Mouse (Mus musculus): ENCODE data around the gene Rbms3.

Rbms3 gene

DNA sequence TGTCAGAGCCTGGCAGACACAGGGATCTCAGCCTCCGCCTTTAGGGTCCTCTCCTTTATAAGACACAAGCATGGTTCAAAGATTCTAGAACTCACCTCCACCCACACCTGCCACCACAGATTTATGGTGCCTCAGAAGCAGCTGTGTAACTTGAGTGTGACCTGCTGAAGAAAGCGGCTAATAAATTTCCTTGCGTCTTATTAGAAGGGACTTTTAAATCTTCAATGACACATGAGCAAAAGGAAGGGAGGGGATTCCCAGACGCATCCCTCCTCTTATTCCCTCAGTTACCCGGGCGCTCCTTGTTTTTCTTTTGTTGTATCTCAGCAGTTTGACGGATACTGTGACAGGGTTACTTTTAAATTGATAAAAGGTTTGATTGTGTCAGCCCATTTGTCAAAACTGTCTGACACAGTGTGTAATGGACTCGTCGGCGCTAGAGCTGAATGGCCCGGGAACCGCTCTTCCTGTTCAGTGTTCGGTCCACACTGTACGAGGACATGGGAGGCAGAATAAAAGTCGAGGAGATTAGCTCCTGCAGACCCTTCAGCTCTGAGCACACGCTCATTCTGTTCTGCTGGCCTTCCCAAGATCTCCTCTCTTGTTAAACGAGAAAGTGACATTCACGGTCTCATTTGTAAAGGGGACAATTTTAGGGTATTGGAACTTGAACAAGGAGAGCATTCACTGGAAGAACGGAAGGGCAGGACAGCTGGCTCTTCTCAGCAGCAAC, 527.3 kb downstream of the Rbms3 start:
- no peak for DNase-seq (ENCODE audit: low spot score)

DNA sequence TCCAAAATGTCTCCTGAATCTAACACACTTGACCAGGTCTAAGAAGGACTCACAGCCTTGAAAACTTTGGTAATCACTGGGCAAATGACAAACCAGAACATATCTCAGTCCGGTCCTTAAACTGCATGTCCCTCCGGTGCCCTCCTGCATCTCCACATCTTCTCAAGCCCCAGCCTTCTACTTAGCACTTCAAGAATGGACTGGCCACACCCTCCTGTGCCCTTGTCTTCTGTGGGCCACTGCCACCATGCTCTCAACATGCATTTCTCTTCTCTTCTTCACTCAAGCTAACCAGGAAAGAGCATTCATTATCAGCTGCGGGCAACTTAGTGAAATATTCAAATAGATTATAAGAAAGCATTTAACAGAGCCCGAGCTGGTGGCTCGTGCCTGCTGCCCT, 529.5 kb downstream of the Rbms3 start:
- DNase-seq (ENCODE audit: low spot score) = no peak

DNA sequence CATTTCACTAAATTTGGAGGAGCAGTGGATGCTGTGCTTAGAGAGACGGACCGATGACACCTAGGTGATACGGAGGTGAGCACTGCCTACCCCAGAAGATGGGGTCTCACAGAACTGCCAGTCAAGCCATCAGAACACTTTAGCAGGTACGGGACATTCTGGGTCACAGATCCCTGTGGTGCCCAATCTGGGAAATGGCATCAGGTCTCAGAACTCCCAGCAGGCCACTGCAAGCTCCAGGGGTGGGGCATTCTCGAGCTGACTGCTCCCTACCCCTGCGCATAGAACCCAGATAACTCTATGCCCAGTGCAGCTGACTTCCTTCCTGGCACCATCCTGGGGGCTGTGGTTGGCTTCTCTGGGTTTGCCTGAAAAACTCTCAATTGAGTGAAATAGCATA, 536.2 kb downstream of the Rbms3 start:
- no peak for DNase-seq (ENCODE audit: low spot score)

DNA sequence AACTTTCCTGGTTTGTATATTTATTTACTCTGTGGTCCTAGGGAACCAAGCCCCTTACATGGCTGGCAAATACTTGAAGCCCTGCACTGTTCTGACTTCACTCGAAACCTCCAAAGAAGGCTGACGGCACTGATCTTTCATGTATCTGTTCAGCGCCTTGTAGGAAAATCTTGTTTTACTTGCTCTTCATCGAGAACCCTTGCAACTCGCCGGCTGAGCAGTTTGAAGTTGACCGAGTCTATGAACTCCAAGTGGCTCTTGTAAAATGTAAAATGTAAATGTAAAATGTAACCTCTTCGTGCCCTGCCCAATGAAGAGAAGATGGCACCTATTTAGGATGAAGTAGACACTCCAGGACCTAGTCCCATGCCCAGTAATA, 537.5 kb downstream of the Rbms3 start:
- DNase-seq (ENCODE audit: low spot score) = no peak

DNA sequence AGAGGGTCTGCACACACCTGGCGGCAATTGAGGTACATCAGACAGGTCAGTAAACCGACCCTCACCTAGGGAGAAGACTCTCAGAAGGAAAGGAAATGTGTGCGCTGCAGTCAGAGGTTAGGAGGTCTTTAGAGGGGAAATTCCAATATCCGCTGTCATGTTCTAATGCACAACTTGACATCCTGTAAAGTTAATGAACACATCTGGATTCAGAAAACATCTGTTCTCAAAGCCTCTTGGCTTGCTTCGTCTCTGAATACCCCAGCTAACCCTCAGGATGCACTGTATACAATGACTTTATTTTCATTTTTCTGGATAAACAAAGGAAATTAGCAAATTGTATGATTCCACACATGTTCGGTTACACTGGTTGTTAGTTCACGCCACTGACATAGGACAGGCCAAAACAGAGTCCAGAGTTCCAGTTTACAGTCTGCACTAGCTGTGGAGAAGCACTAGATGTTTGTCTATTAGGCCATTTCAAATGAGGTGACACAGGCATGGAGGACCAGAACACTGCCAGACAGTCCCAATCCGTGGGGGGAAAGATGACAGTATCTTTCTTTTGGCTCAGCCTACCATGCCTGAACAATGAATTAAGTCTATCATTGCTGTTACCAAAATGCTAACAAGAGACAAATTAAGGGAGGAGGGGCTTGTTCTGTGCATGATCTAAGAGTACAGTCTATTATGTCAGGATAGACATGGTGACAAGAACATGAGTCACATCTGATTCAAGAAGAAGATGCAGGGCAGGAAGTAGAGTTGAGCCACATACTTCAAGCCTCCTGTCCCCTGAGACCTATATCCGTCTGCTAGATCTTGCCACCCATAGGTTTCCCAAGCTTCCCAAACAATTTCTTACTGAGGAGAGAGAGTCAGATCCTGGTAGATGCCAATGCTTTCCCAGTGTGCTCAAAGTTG, 538.2 kb downstream of the Rbms3 start:
- no peak for DNase-seq (ENCODE audit: low spot score)

DNA sequence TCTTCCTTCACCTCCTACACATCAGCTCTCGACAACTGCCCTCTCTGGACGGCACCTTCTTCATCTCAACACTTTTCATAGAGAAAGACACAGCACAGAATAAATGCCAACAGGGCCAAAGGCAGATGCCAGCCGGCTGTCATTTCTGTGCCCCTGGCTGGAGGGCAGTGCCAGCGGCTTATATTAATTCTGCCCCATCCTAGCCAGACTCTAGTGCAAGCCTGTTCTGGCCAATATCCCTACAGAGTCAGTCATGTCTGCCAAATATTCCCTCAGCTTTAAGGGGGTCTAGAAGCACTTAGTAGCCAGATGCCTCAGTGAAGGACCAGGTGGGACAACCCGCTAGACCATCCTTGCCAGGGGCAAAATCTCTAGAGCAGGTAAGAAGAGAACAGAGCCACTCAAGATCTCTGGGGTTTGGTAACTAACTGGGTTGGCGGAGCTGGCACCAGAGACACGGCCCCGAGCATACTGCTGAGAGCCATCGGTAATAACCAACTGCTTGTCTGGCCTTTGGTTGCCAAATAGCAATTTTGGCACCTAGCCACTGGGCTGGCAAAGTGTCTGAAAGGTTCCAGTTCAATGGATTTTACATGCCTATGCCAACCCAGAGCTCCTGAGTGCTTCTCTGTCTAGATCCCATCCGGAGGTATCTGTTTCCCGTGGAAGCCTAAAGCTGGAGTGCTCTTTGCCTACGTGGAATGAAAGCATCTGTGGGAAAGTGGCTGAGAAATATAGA, 540.1 kb downstream of the Rbms3 start:
- DNase-seq (ENCODE audit: low spot score) = no peak

DNA sequence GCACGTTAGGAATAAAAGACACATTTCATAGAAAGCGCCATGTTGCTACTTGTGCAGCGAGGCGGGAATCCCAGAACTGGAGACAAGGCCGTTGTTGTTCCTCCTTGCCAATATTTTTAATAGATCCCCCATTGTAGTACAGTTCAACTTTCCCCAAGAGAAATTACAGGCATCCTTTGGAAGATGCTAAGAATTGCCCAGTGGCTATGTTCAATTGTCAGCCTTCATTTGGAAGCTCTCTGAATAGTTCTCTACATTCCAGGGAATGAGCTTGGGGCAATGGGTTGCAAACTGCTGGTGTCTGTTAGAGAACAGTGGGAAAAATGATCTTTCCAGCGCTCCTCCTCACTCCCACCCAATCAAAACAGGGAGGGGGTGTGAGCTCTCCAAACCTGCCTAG, 541.4 kb downstream of the Rbms3 start:
- no peak for DNase-seq (ENCODE audit: low spot score)

DNA sequence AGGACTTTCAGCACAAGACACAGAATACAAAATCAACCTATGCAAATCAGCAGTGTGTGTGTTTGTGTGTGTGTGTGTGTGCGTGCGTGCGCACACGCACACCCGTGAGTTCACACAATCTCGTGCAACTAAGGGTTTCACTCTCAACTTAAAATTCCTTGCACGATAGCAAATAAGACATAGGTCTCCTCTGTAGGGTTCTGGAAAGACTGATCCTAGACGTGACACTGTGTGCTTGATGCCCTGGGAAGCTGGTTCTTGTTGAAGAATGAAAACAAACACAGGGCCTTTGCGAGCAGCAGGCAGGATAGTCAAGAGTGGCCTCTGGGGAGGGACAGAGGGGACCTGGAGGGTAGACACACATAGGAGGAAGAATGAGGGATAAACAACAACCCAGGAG, 544.0 kb downstream of the Rbms3 start:
- DNase-seq (ENCODE audit: low spot score) = no peak

DNA sequence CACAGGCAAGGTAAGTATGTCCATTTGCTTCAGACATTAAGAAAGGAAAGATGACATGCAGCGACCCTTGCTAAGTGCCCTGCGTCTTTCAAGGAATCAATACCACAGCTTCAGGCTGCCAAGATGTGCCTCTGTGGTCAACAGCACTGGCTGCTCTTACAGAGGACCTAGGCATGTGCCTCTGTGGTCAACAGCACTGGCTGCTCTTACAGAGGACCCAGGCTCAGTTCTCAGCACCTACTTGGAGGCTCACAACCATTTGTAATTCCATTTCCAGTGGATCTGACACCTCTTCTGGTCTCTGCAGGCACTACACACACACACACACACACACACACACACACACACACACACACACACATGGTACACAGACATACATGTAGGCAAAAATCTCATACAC, 545.2 kb downstream of the Rbms3 start:
- DNase-seq (ENCODE audit: low spot score) = no peak

DNA sequence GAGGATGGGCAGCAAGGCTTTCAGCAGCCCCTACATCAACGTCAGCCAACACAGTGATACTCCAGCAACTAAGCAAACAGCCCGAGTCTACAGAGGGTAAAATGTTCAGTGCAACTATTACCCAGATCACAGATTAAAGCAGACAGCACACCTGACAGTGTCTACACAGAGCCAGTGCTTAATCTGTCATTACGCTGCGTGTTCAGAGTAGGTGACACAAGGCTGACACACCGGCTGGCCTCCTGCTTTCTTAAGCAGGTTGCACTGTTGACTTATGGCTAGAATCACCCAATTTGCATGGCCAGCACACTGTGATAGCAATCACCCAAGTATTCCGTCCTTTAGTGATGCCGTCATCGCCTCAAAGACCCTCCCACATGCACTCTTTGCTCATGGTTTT, 550.2 kb downstream of the Rbms3 start:
- DNase-seq (ENCODE audit: low spot score) = no peak

DNA sequence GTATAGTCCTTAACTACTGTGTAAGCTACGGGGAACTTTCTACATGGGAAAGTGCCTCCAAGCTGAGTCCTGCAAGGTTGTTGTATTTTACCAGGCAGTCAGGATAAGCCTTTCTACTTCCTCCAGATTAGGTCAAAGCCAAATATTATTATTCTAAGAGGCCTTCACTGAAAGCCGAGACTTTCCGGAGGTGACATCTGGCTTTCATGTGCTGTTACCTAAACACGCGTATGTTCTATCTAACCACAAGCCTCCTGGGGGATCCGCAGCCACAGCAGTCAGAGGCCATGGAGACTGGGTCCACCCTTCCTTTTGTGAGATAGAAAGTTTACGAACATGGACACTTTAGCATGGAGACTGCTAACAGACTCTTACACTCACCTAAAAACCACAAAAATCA, 552.2 kb downstream of the Rbms3 start:
- DNase-seq (ENCODE audit: low spot score) = no peak

DNA sequence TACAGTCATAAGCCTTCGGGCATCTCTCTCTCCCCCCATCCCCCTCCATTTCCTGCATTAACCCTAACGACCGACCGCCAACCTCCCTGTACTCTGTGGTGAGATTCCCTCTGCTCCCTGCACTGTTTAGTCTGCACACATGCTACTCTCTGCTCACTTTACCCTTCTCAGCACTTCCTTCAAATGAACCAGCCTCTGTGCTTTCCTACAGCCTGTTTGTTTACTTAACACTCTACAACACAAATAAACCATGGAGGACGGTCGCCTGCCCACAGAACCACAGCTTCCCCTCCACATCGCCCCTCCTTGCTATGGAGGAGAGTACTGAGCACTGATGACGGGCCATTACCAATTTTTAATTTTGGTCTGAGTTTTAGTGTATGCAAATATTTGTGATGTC, 552.9 kb downstream of the Rbms3 start:
- DNase-seq (ENCODE audit: low spot score) = no peak

DNA sequence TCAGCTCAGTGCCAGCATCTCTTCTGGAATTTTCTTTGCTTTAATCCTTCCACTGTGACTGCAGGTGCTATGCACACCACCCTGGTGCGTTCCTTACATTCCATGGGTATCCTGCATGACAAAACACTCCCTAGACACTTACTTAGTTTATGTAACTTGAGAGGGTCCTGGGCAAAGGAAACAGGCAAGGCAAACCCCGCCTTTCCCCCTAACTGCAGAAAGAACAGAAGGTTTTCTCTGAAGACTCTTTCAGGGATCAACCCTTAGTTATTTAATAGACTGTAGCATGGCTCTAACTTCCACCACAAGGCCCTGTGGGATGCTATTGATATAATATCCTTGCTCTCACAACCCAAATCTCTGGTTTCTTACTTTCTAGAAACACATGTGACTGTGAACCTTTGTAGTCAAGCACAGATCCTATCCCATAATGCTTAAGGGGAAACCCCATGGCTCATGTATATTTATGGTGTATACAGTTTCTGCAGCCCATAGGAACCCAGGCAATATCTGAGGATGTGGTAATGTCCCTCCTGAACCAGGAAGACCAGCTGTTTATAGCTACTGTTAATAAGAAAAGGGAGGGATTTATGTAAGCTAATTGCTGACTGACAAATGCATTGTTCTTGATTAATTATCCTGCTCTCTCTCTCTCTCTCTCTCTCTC, 557.1 kb downstream of the Rbms3 start:
- no peak for DNase-seq (ENCODE audit: low spot score)

DNA sequence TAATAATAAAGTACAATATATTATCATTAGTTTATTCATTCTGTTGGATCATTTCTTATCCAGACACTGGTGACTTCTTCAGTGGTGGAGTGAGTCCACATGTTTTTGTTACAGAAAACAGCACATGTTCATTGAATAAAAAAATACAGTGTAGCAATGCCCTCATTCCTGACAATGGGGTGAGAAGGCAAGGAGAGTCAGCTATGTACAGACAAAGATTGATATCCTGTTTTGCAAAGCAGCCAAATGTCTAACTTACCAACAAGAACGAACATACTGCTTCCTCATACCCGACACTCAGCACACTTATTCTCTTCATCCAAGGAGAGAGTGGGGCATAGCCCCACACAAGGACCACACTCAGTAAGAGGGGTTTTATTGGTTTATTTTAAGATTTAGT, 559.1 kb downstream of the Rbms3 start:
- no peak for DNase-seq (ENCODE audit: low spot score)

DNA sequence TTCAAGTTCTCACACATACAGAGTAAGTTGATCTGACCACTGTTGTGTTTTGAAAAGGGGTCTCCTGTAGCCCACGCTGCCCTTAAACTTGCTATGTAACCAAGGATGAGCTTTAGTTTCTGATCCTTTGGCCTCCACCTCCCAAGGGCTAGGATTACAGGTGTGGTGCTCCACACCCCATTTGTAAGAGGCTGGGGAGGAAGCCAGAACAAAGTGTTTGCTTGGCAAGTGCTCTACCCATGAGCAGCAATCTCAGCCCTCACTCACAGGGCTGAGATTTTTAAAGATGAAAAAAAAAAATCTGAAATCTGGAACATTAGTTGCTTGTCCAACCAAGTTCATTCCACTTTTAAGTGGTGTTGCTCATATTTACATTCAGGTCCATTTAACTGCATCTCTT, 560.5 kb downstream of the Rbms3 start:
- no peak for DNase-seq (ENCODE audit: low spot score)

DNA sequence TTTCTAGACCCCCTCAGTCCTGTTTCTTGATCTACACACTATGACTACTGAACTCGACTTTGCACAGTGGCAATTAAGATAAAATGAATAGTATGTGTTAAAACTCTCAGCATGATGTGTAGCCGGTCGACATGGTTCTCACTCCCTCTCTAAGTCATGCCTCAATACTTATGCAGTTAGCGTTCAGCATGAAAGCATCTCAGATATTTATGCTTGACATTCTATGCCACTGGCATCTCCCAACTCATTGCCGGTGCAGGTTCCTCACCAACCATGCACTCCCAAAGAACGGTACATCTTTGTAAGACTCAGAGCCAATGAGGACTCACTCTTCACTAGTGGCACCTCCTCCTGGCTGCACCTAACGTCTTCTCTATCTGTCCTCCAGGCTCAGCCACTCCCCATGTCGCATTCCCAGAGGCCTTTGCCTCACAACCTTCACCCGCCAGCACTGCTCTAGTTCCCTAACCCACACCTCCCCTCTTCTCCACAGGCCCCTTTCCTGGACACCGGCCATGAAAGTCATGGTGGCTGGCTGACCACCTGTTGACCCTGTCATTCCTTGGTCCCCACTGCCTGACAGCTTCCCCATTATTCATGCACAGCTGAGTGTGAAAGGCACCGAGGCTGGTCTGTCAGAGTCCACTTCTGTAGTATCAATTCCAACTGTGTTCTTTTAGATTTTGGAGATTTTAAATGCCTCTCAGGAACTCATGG, 561.9 kb downstream of the Rbms3 start:
- no peak for DNase-seq (ENCODE audit: low spot score)

DNA sequence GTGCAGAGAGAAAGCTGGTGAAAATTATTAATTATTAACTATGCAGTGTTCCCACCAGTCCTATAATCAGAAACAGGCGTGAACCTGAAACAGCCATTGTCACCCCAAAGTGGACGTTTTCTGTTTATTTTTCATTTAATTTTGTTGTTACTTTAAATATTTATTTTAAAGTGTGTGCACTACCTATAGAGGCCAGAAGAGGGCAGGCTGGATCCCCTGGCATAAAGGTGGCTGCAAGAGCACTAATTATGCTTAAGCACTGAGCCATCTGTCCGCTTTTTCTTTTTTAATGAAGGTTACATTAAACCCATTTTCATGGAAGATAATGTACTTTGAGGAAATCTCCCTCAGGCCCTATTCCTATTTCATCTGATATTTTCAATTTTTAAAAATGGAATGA, 563.2 kb downstream of the Rbms3 start:
- no peak for DNase-seq (ENCODE audit: low spot score)

DNA sequence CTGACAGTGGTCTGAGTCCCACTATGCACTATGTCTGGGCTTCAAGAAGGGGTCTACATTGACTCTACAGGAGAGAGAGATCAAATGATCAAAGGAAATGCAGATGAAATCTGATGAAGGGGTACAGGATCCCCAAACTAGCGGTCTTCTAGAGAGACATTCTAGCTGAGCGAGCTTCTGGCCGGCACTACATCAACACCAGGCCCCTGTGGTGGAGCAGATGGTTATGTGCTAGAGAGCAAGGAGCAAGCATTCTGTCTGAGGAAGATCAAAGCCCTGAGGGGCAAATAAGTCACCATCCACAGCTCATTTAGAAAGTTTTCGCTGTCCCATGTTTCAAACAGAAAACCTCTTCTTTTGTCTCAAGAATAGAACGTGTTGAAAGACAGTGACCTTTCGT, 564.1 kb downstream of the Rbms3 start:
- DNase-seq (ENCODE audit: low spot score) = no peak

DNA sequence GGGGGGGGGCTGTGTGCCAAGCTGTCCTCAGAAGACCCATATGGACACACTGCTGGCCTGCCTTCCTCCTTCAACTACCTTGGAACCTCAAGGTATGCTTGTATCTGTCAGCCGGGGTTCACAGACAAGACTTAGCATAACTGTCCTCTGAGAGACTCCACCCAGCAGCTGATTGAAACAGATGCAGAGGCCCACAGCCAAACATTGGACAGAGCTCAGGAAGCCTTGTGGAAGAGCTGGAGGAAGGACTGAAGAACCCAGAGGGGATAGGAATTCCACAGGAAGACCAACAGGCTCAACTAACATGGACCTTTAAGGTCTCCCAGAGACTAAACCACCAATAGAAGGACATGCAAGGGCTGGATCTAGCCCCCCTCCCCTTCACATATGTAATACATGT, 570.1 kb downstream of the Rbms3 start:
- DNase-seq (ENCODE audit: low spot score) = no peak

DNA sequence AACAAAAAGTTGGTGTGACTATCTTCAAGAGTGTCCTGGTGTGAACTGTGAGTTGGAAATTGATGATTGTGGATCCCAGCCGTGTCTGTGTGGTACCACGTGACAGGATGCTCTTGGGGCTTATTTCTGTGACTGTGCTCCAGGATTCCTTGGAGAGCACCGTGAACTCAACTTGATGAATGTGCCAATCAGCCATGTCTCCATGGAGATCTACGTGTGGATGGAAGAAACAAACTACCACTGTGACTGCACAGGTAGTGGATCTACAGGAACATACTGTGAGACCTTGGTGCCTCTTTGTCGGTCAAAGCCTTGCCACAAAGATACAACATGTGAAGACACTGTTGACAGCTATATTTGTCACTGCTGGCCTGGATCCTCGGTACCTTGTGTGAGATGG, 570.6 kb downstream of the Rbms3 start:
- no peak for DNase-seq (ENCODE audit: low spot score)

DNA sequence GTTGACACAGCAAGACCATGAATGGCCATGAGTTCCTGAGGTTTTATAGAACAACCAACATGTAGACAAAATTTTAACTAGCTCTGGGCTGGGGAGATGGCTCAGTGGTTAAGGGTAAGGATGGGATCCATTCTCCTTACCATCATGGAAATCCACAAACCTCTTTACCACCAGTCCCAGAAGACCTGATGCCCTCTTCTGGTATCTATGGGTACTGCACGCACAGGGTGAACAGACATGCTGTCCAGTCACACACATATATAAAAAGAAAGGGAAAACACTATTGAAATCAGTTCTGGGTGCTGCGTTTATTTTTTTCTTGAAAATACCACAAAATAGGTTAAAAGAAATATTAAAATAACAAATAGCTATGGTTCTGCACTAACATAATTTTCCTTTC, 577.8 kb downstream of the Rbms3 start:
- DNase-seq (ENCODE audit: low spot score) = no peak

DNA sequence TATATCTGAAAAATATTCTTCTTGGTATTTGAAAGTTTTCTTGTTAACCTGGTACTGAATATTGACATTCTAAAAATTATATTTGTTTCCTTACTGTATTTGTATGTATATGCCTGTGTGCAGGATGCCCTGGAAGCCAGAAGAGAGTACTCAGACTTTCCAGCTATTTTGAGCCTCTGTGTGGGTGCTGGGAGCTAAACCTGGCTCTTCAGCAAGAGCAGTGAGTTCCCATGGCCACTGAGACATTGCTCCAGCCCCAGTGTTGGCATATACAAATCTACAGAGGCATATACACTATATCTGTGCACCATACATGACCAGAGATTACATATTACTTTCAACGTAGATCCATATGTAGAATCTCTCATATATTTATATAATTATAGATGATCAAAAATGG, 581.1 kb downstream of the Rbms3 start:
- no peak for DNase-seq (ENCODE audit: low spot score)

Measured in urinary bladder, postnatal 14 days (tissue).